In the genomic region with DNA sequence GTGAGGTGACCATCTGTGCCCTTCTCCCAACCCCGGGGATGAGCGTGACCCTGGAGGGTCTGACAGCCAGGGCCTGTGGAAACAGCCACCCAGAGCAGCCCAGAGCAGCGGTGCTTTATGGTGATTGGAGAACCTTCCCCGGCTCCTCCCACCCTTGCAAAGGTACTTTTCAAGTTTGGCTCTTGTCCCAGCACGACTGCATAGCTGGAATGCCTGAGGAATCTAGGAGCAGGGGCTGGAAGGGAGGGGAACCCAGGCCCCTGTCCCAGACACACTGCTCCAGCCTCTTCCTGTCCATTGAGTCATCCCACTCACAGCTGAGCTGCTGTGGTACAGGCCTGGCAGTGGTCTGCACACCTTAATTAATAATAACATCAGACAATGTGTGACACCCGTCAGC, we compare ENCODE assay signal across 9 mouse cellular contexts. TPM values are rescaled to one million over a fixed set of nuclear protein-coding genes. Genes with fewer than 3 reads are reported as not detected.
A peak's percentile ranks its signal among the peaks of the same experiment; 100 is the strongest.
DNase-seq lines count a peak whose midpoint lies in the region; ATAC-seq and TF ChIP-seq lines count a peak whose summit lies in the region.
"Had no signal": no experiment of that assay in that cellular context is flagged by ENCODE, and none has a peak within 500 bp of the region (broad histone marks: within the 10 kb centered on the region; RNA-seq: fewer than 3 reads in every experiment).

No protein-coding gene starts in this region.

- H3K4me3 ChIP-seq in heart, embryonic 14.5 days (ENCODE audit: control insufficient read depth in 1 of 2, insufficient read depth in 1 of 2, low read depth in 1 of 2, low read length in 2 of 2), result no peak overlapping the region
- H3K4me3 ChIP-seq in midbrain, postnatal 0 days (ENCODE audit: low read depth, low read length), result no peak overlapping the region

- WGBS in heart, embryonic 14.5 days, result 8% methylated on average over 6 of the region's 6 CpGs
- 31% methylated on average over 6 of the region's 6 CpGs for WGBS in midbrain, postnatal 0 days

- no peaks in the 10 kb centered on the region for H3K9me3 ChIP-seq in heart, embryonic 14.5 days (ENCODE audit: control insufficient read depth, low read length)
- H3K9me3 ChIP-seq in midbrain, postnatal 0 days (ENCODE audit: low read length), result no peaks in the 10 kb centered on the region

- DNase-seq in urinary bladder, postnatal 25 days (ENCODE audit: low spot score), result peak; percentile 29
- no peak for DNase-seq in urinary bladder, postnatal 10 days (ENCODE audit: low spot score)
- peak; percentile 78 to 83 for DNase-seq in kidney, postnatal 25 days
- DNase-seq in midbrain, postnatal 0 days (ENCODE audit: low spot score), result no peak
- no peak for DNase-seq in cerebellum, adult 9-11 months
- no peak for DNase-seq in B cell, adult 2 months
- DNase-seq in adrenal gland, adult 8-10 months, result no peak

- H3K4me2 ChIP-seq in heart, embryonic 14.5 days (ENCODE audit: low read length), result peak overlapping the region; percentile 51
- no peak overlapping the region for H3K4me2 ChIP-seq in midbrain, postnatal 0 days (ENCODE audit: low read depth, low read length, poor library complexity, severe bottlenecking)

- peak; percentile 89 for ATAC-seq in heart, embryonic 14.5 days (ENCODE audit: insufficient number of reproducible peaks, insufficient read depth, low FRiP score, low read depth)
- ATAC-seq in midbrain, postnatal 0 days (ENCODE audit: low FRiP score), result peak; percentile 39; the same call in 1 of the 2 replicates

- peaks cover 55% of the 10 kb centered on the region for H3K36me3 ChIP-seq in heart, embryonic 14.5 days (ENCODE audit: control insufficient read depth, insufficient read depth, low read length)
- H3K36me3 ChIP-seq in midbrain, postnatal 0 days (ENCODE audit: insufficient read depth, low read length), result peaks cover 34% of the 10 kb centered on the region

- H3K4me1 ChIP-seq in heart, embryonic 14.5 days (ENCODE audit: control insufficient read depth in 2 of 2, insufficient read depth in 2 of 2, low read length in 2 of 2), result peaks cover 42 to 57% of the 10 kb centered on the region in 2 experiments
- H3K4me1 ChIP-seq in midbrain, postnatal 0 days (ENCODE audit: insufficient read depth, low read length), result no peaks in the 10 kb centered on the region

- H3K27ac ChIP-seq in heart, embryonic 14.5 days (replicated peaks in 1 of 2; ENCODE audit: control insufficient read depth in 1 of 2, insufficient read depth in 1 of 2, low read depth in 2 of 2, low read length in 2 of 2), result peak overlapping the region; percentile 94 to 98
- H3K27ac ChIP-seq in midbrain, postnatal 0 days (ENCODE audit: low read depth, low read length), result no peak overlapping the region
- H3K27ac ChIP-seq: macrophage had no signal

- H3K27me3 ChIP-seq in heart, embryonic 14.5 days (ENCODE audit: control insufficient read depth, insufficient read depth, low read length), result no peaks in the 10 kb centered on the region
- H3K27me3 ChIP-seq in midbrain, postnatal 0 days (ENCODE audit: insufficient read depth, low read length), result no peaks in the 10 kb centered on the region

- 0 out of 2 replicates have a peak overlapping the region, but pooled peaks have one; percentile 17 for H3K9ac ChIP-seq in heart, embryonic 14.5 days (ENCODE audit: low read length)
- no peak overlapping the region for H3K9ac ChIP-seq in midbrain, postnatal 0 days (replicated peaks; ENCODE audit: low read length, poor library complexity, severe bottlenecking)

- TF ChIP-seq CTCF in midbrain, postnatal 0 days (IDR thresholded peaks at IDR 0.05), result no peak

RNA-seq across cellular contexts. Expression of gene Gm13420, which starts 34.8 kb away (rescaled TPM):
- not detected in 2 replicates for polyA plus RNA-seq in heart, embryonic 14.5 days (2014; fragmentation: Nextera tagmentation; extraction: Ambion mirVana)
- 0.60 and 1.7 TPM in 2 replicates for total RNA-seq in midbrain, postnatal 0 days (2014; rRNA removed)
- 0.21 and 0.65 TPM in 2 replicates for polyA plus RNA-seq in midbrain, postnatal 0 days (2015; fragmentation: Nextera tagmentation; extraction: Ambion mirVana)
- total RNA-seq in adrenal gland, adult 8-10 months (2022), result under 1 TPM in 2 of 4 experiments, not detected in 2; 0.43 to 0.46 TPM
- polyA plus RNA-seq: macrophage had no signal

RNA-seq across cellular contexts. Expression of gene Gm13547, which starts 42.4 kb away (rescaled TPM):
- not detected in 2 replicates for polyA plus RNA-seq in heart, embryonic 14.5 days (2014; fragmentation: Nextera tagmentation; extraction: Ambion mirVana)
- not detected in 2 replicates for total RNA-seq in midbrain, postnatal 0 days (2014; rRNA removed)
- polyA plus RNA-seq in midbrain, postnatal 0 days (2015; fragmentation: Nextera tagmentation; extraction: Ambion mirVana), result not detected in 2 replicates
- not detected for total RNA-seq in adrenal gland, adult 8-10 months (2022)
- polyA plus RNA-seq: macrophage had no signal

Comparison
In these comparisons a context has a peak if more than half of its experiments do, and no peak if none do; other contexts are left out.
1. DNase-seq: peak in urinary bladder, postnatal 25 days (single experiment) and kidney, postnatal 25 days (2 of 2); none in urinary bladder, postnatal 10 days (single experiment), midbrain, postnatal 0 days (single experiment), cerebellum, adult 9-11 months (single experiment), B cell, adult 2 months (0 of 2) and adrenal gland, adult 8-10 months (single experiment).